Mouse (Mus musculus): ENCODE measurements around the gene Calr4. TPM values are rescaled to one million over a fixed set of nuclear protein-coding genes. Genes with fewer than 3 reads are reported as not detected.

Calr4 gene
- polyA plus RNA-seq, 1 experiment from 2014 or later: not detected

- ATAC-seq (ENCODE audit: low FRiP score, low TSS enrichment) (no peak; the same call in 1 of the 2 replicates), DNase-seq (ENCODE audit: low spot score) (no peak)
- Histone ChIP-seq H3K36me3 (ENCODE audit: control insufficient read depth, insufficient read depth, low read length) (no peaks in the 10 kb centered on the region), H3K27me3 (ENCODE audit: control insufficient read depth, insufficient read depth, low read length) (no peaks in the 10 kb centered on the region), H3K4me1 (replicated peaks; ENCODE audit: control insufficient read depth, insufficient read depth) (no peaks in the 10 kb centered on the region), H3K4me2 (replicated peaks; ENCODE audit: low read depth) (no peak overlapping the region), H3K9me3 (ENCODE audit: control insufficient read depth, low read length) (no peaks in the 10 kb centered on the region), H3K27ac (replicated peaks) (peak overlapping the region; percentile 20; the same call in 1 of the 2 replicates), H3K9ac (ENCODE audit: low read length) (no peak overlapping the region), H3K4me3 (ENCODE audit: low read depth, low read length) (no peak overlapping the region)
- TF ChIP-seq EP300 (optimal IDR thresholded peaks at IDR 0.05) (no peak), CTCF (IDR thresholded peaks at IDR 0.05; ENCODE audit: low read depth) (no peak)
Observed at GRCm38 (mm10) chr4:109241221-109241620, 6.9 kb downstream of the Calr4 start.

GRCm38 (mm10) chr4:109241934-109242333 lies 7.6 kb downstream of the Calr4 start:
- Histone ChIP-seq H3K9ac (ENCODE audit: low read length) (no peak overlapping the region), H3K36me3 (ENCODE audit: control insufficient read depth, insufficient read depth, low read length) (no peaks in the 10 kb centered on the region), H3K4me2 (replicated peaks; ENCODE audit: low read depth) (no peak overlapping the region), H3K4me1 (replicated peaks; ENCODE audit: control insufficient read depth, insufficient read depth) (no peaks in the 10 kb centered on the region), H3K27me3 (ENCODE audit: control insufficient read depth, insufficient read depth, low read length) (no peaks in the 10 kb centered on the region), H3K4me3 (ENCODE audit: low read depth, low read length) (no peak overlapping the region), H3K9me3 (ENCODE audit: control insufficient read depth, low read length) (no peaks in the 10 kb centered on the region), H3K27ac (replicated peaks) (no peak overlapping the region; the same call in 1 of the 2 replicates)
- DNase-seq (ENCODE audit: low spot score): no peak
- TF ChIP-seq CTCF (IDR thresholded peaks at IDR 0.05; ENCODE audit: low read depth) (no peak), EP300 (optimal IDR thresholded peaks at IDR 0.05) (no peak)
- peak; percentile 54; the same call in 1 of the 2 replicates for ATAC-seq (ENCODE audit: low FRiP score, low TSS enrichment)
- 34% methylated on average over 4 of the region's 4 CpGs for WGBS

- Histone ChIP-seq H3K36me3 (ENCODE audit: control insufficient read depth, insufficient read depth, low read length) (no peaks in the 10 kb centered on the region), H3K9ac (ENCODE audit: low read length) (no peak overlapping the region), H3K9me3 (ENCODE audit: control insufficient read depth, low read length) (no peaks in the 10 kb centered on the region), H3K4me3 (ENCODE audit: low read depth, low read length) (no peak overlapping the region), H3K4me2 (replicated peaks; ENCODE audit: low read depth) (no peak overlapping the region), H3K27me3 (ENCODE audit: control insufficient read depth, insufficient read depth, low read length) (no peaks in the 10 kb centered on the region), H3K27ac (replicated peaks) (no peak overlapping the region), H3K4me1 (replicated peaks; ENCODE audit: control insufficient read depth, insufficient read depth) (no peaks in the 10 kb centered on the region)
- 71% methylated on average over 7 of the region's 7 CpGs for WGBS
- ATAC-seq (ENCODE audit: low FRiP score, low TSS enrichment) (no peak), DNase-seq (ENCODE audit: low spot score) (no peak)
- TF ChIP-seq EP300 (optimal IDR thresholded peaks at IDR 0.05) (no peak), CTCF (IDR thresholded peaks at IDR 0.05; ENCODE audit: low read depth) (no peak)
Observed at GRCm38 (mm10) chr4:109244506-109244905, 10.2 kb downstream of the Calr4 start.

GRCm38 (mm10) chr4:109245016-109245620 lies 10.8 kb downstream of the Calr4 start:
- no peaks in the 10 kb centered on the region for H3K9me3 ChIP-seq (ENCODE audit: control insufficient read depth, low read length)
- no peak overlapping the region for H3K27ac ChIP-seq (replicated peaks)
- WGBS: 82% methylated on average over 6 of the region's 6 CpGs
- H3K4me2 ChIP-seq (replicated peaks; ENCODE audit: low read depth): no peak overlapping the region
- DNase-seq (ENCODE audit: low spot score): no peak
- ATAC-seq (ENCODE audit: low FRiP score, low TSS enrichment): no peak
- no peak for TF ChIP-seq EP300 (optimal IDR thresholded peaks at IDR 0.05)
- TF ChIP-seq CTCF (IDR thresholded peaks at IDR 0.05; ENCODE audit: low read depth): no peak
- no peaks in the 10 kb centered on the region for H3K4me1 ChIP-seq (replicated peaks; ENCODE audit: control insufficient read depth, insufficient read depth)
- H3K9ac ChIP-seq (ENCODE audit: low read length): no peak overlapping the region
- H3K4me3 ChIP-seq (ENCODE audit: low read depth, low read length): no peak overlapping the region
- H3K27me3 ChIP-seq (ENCODE audit: control insufficient read depth, insufficient read depth, low read length): no peaks in the 10 kb centered on the region
- no peaks in the 10 kb centered on the region for H3K36me3 ChIP-seq (ENCODE audit: control insufficient read depth, insufficient read depth, low read length)

GRCm38 (mm10) chr4:109251605-109252004 lies 17.3 kb downstream of the Calr4 start:
- H3K4me1 ChIP-seq (replicated peaks; ENCODE audit: control insufficient read depth, insufficient read depth): no peaks in the 10 kb centered on the region
- no peaks in the 10 kb centered on the region for H3K27me3 ChIP-seq (ENCODE audit: control insufficient read depth, insufficient read depth, low read length)
- no peak overlapping the region for H3K27ac ChIP-seq (replicated peaks)
- H3K4me2 ChIP-seq (replicated peaks; ENCODE audit: low read depth): no peak overlapping the region
- H3K9me3 ChIP-seq (ENCODE audit: control insufficient read depth, low read length): no peaks in the 10 kb centered on the region
- no peaks in the 10 kb centered on the region for H3K36me3 ChIP-seq (ENCODE audit: control insufficient read depth, insufficient read depth, low read length)
- ATAC-seq (ENCODE audit: low FRiP score, low TSS enrichment) (no peak), DNase-seq (ENCODE audit: low spot score) (no peak)
- WGBS: 45% methylated on average over 3 of the region's 3 CpGs
- H3K9ac ChIP-seq (ENCODE audit: low read length): no peak overlapping the region
- no peak overlapping the region for H3K4me3 ChIP-seq (ENCODE audit: low read depth, low read length)
- TF ChIP-seq CTCF (IDR thresholded peaks at IDR 0.05; ENCODE audit: low read depth) (peak; percentile 71), EP300 (optimal IDR thresholded peaks at IDR 0.05) (no peak)

GRCm38 (mm10) chr4:109252199-109252598 lies 17.9 kb downstream of the Calr4 start:
- ATAC-seq (ENCODE audit: low FRiP score, low TSS enrichment): no peak
- WGBS: 71% methylated on average over 4 of the region's 4 CpGs
- TF ChIP-seq EP300 (optimal IDR thresholded peaks at IDR 0.05): no peak
- H3K36me3 ChIP-seq (ENCODE audit: control insufficient read depth, insufficient read depth, low read length): no peaks in the 10 kb centered on the region
- H3K4me1 ChIP-seq (replicated peaks; ENCODE audit: control insufficient read depth, insufficient read depth): no peaks in the 10 kb centered on the region
- H3K4me2 ChIP-seq (replicated peaks; ENCODE audit: low read depth): no peak overlapping the region
- no peak overlapping the region for H3K9ac ChIP-seq (ENCODE audit: low read length)
- no peak overlapping the region for H3K27ac ChIP-seq (replicated peaks)
- no peaks in the 10 kb centered on the region for H3K27me3 ChIP-seq (ENCODE audit: control insufficient read depth, insufficient read depth, low read length)
- H3K9me3 ChIP-seq (ENCODE audit: control insufficient read depth, low read length): no peaks in the 10 kb centered on the region
- H3K4me3 ChIP-seq (ENCODE audit: low read depth, low read length): no peak overlapping the region
- no peak for DNase-seq (ENCODE audit: low spot score)

Data from stomach, postnatal 0 days (tissue).